Mouse (Mus musculus) hindbrain, embryonic 10.5 days (tissue): ENCODE measurements at regions not wholly inside any gene's neighbourhood (a gene's known extent, or its start where the extent isn't known, plus 50 kb on each side); places are given as distances from the start of the nearest gene placed in this dataset.

Experiments
- DNase-seq: peaks from one replicate; pipeline ENCODE4 v3.0.0-alpha.2; 2017; ENCODE audit warnings: low spot score
- H3K27ac ChIP-seq: fragments of 300-500 bp; sonication (generic); 2 replicates; pipeline ENCODE4 v1.5.1; 2016; ENCODE audit warnings: mild to moderate bottlenecking, moderate library complexity
- H3K27me3 ChIP-seq: fragments of 300-500 bp; sonication (generic); 2 replicates; pipeline ENCODE4 v1.6.1; 2016; ENCODE audit warnings: mild to moderate bottlenecking; ENCODE audit not compliant: poor library complexity, insufficient read depth, severe bottlenecking
- H3K36me3 ChIP-seq: fragments of 300-500 bp; sonication (generic); 2 replicates; pipeline ENCODE4 v1.6.1; 2016; ENCODE audit warnings: mild to moderate bottlenecking, moderate library complexity
- H3K4me1 ChIP-seq: fragments of 300-500 bp; sonication (generic); replicated peaks from 2 replicates; pipeline ENCODE4 v1.6.1; 2016; ENCODE audit warnings: mild to moderate bottlenecking
- H3K4me3 ChIP-seq: fragments of 300-500 bp; sonication (generic); 2 replicates; pipeline ENCODE4 v1.5.1; 2016; ENCODE audit warnings: mild to moderate bottlenecking, moderate library complexity
- H3K9me3 ChIP-seq: fragments of 300-500 bp; sonication (generic); 2 replicates; pipeline ENCODE4 v1.6.1; 2016; ENCODE audit warnings: mild to moderate bottlenecking, moderate library complexity
- WGBS: fragments of 180-500 bp; shearing (Covaris S2); methylation state at CpG from one replicate; pipeline ENCODE4 v1.1.7; 2016; 5-methylcytosine and 5-hydroxymethylcytosine counted together

GRCm38 (mm10) chr1:156995180-156995951 is 55.9 kb upstream of the Ralgps2 start:
- Histone ChIP-seq H3K27me3 (no peaks in the 10 kb centered on the region), H3K9me3 (no peaks in the 10 kb centered on the region), H3K4me3 (no peak overlapping the region), H3K27ac (no peak overlapping the region), H3K36me3 (no peaks in the 10 kb centered on the region), H3K4me1 (peaks cover 75% of the 10 kb centered on the region)
- 93% methylated on average over 7 of the region's 7 CpGs for WGBS
- DNase-seq, result no peak

DNA sequence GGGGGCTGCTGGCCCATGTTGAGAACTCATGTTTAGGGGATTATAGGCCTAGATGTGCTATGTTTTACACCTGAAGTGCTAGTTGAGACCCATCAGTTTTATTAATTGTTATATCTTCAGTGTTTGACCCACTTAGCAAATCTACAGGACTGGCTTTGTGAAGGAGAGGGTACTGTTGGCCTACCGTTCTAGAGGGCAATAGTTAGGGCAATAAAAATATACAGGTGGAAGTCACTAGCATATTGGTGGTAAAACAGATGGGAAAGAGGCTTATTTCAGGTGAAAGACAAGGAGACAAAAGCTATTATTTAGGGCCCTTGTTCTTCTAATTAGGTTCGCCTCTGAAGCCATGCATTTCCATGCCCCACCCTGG is 55.2 kb upstream of the Ralgps2 start:
- Histone ChIP-seq H3K27ac (0 out of 2 replicates have a peak overlapping the region, but pooled peaks have one; percentile 69), H3K4me1 (peaks cover 76% of the 10 kb centered on the region), H3K9me3 (no peaks in the 10 kb centered on the region), H3K36me3 (no peaks in the 10 kb centered on the region), H3K4me3 (no peak overlapping the region), H3K27me3 (no peaks in the 10 kb centered on the region)
- DNase-seq, result no peak
- 89% methylated on average over 2 of the region's 2 CpGs for WGBS

GRCm38 (mm10) chr1:156994005-156994643 is 54.7 kb upstream of the Ralgps2 start:
- Histone ChIP-seq H3K4me3 (no peak overlapping the region), H3K36me3 (no peaks in the 10 kb centered on the region), H3K9me3 (no peaks in the 10 kb centered on the region), H3K27me3 (no peaks in the 10 kb centered on the region), H3K4me1 (peaks cover 76% of the 10 kb centered on the region), H3K27ac (peak overlapping the region; percentile 69)
- DNase-seq, result no peak
- 58% methylated on average over 15 of the region's 15 CpGs for WGBS

- Histone ChIP-seq H3K27ac (no peak overlapping the region), H3K9me3 (no peaks in the 10 kb centered on the region), H3K4me1 (peaks cover 70% of the 10 kb centered on the region), H3K36me3 (no peaks in the 10 kb centered on the region), H3K4me3 (no peak overlapping the region), H3K27me3 (no peaks in the 10 kb centered on the region)
- WGBS, result 85% methylated on average over 3 of the region's 3 CpGs
- DNase-seq, result no peak
Observed at GRCm38 (mm10) chr1:156993105-156993504, 53.7 kb upstream of the Ralgps2 start.

- 52% methylated on average over 2 of the region's 2 CpGs for WGBS
- DNase-seq, result no peak
- H3K36me3 ChIP-seq, result no peaks in the 10 kb centered on the region
- no peak overlapping the region for H3K4me3 ChIP-seq
- 0 out of 2 replicates have a peak overlapping the region, but pooled peaks have one; percentile 56 for H3K27ac ChIP-seq
- H3K4me1 ChIP-seq, result peaks cover 64% of the 10 kb centered on the region
- H3K9me3 ChIP-seq, result no peaks in the 10 kb centered on the region
- no peaks in the 10 kb centered on the region for H3K27me3 ChIP-seq
Observed at GRCm38 (mm10) chr1:156992536-156992935, 53.1 kb upstream of the Ralgps2 start.

DNA sequence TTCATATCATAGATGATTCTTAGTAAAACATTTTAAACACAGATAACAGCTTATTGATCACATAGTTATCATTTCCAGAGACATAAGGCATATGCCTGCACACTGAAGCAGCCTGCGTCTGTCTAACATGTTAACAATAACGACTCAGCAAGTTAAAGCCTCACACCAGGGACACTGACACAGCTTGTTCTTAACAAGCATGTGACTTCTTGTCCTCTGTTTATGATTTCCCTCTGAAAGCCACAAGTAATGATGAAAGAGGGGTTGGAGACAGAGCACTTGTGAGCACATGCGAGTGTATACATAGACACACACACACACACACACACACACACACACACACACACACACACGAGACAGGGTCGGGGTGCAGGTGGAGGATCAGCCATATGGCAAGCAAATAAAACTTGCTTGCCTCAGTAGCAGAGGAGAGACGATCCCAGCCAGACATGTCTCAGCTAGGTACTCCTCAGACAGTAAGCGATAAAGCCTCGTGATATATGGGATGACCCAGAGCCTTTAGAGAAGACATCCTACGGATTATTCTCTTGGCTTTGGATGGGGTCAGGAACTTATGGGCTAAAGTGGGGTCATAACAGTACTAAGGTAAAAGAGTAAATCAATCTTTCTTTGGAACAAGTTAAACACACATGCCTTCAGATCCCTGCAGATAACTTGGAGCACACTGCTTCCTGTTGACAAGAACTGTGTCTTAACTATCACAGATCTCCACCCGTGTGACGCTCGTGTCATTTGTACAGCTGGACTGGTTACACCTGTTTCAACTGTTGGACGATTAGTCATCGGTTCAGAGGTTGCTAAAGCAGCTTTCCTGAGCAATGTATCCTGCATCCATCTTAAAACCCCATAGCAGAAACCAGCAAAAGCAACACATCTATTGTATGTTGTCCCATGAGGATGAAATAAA is 51.4 kb upstream of the Ralgps2 start:
- H3K36me3 ChIP-seq, result no peaks in the 10 kb centered on the region
- no peak for DNase-seq

DNA sequence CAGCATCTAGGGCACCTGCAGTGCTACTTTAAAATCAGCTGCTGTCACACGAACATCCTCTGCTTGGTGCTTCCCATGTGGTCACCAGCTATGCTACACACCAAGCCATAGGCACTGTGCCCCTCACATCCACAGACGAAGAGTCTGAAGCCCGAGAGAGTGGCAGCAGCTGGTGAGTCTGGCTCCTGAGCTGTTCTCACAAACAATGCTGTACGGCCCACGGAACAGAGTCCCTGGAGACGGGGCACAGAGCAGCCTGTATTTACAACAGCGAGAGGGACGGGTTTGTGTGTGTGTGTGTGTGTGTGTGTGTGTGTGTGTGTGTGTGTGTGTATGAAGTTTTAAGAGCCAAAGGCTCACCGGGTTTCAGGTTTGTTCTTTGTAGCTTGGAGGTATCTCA is 50.7 kb upstream of the Ralgps2 start:
- 50% methylated on average over 9 of the region's 9 CpGs for WGBS
- no peaks in the 10 kb centered on the region for H3K27me3 ChIP-seq
- peak overlapping the region; percentile 67 for H3K27ac ChIP-seq
- H3K4me1 ChIP-seq, result peaks cover 69% of the 10 kb centered on the region
- no peak overlapping the region for H3K4me3 ChIP-seq
- peak; percentile 41 for DNase-seq
- no peaks in the 10 kb centered on the region for H3K36me3 ChIP-seq
- no peaks in the 10 kb centered on the region for H3K9me3 ChIP-seq

More for the DNA sequence above, 51.4 kb upstream of the Ralgps2 start:
- Histone ChIP-seq H3K27me3 (no peaks in the 10 kb centered on the region), H3K4me1 (peaks cover 65% of the 10 kb centered on the region), H3K9me3 (no peaks in the 10 kb centered on the region), H3K4me3 (no peak overlapping the region), H3K27ac (peak overlapping the region; percentile 67)
- WGBS, result 82% methylated on average over 14 of the region's 14 CpGs

DNA sequence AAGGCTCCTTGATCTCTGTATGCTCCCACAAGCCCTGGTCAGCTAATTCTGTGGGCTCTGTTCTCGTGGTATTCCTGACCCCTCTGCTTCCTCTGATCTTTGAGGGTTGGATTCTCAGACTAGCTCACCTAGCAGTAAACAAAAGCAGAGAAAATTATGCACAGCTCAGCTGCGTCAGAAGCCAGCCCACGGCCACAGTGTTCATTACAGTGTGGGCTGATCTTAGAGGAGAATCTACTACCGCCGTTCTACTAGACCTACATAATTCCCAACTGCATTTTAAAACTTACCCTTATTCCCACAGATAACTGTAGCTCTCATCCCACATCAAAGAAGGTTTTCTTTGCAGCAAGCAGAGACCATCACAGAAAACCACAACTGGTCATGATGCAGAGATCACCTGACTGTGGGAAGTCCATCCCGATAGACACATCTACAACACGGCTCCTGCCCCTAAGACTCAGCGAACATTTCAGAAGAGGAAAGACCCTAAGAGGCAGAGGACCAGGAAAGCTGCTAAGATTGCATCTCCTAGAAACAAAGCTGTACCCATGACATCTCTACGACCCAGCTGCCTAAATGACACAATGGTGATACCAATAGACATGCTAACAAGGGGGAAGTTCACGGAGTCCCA is 49.8 kb upstream of the Ralgps2 start:
- no peaks in the 10 kb centered on the region for H3K9me3 ChIP-seq
- no peaks in the 10 kb centered on the region for H3K27me3 ChIP-seq
- 73% methylated on average over 10 of the region's 10 CpGs for WGBS
- H3K27ac ChIP-seq, result peak overlapping the region; percentile 67
- no peak overlapping the region for H3K4me3 ChIP-seq
- H3K4me1 ChIP-seq, result peaks cover 66% of the 10 kb centered on the region
- no peaks in the 10 kb centered on the region for H3K36me3 ChIP-seq
- no peak for DNase-seq
